Mouse (Mus musculus) frontal cortex, adult (tissue): ENCODE results near the gene Guca2a.

Source experiments
- ATAC-seq: cut with Nextera tagmentation; 2 replicates; pipeline ENCODE4 v1.9.2; 2017; ENCODE audit warnings: mild to moderate bottlenecking, moderate library complexity, mixed read lengths; ENCODE audit not compliant: low TSS enrichment

Guca2a gene

DNA sequence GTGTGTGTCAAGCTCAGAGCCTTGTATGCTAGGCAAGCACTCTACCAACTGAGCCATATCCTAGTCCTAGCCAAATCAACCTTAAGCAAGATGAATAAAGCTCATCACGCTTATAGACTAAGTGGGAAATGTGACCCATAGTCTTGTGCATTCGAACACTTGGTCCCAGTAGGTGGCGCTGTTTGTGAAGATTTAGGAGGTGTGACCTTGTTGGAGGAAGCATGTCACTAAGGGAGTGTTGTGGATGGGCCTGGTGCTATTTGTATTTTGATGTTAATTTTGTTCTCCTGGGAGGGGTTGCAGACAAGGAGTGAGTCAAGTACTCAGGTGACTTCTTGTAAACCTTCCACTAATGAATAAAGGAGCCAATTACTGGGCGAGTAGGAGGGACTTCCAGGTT lies 5.2 kb downstream of the Guca2a start:
- no peak for ATAC-seq

DNA sequence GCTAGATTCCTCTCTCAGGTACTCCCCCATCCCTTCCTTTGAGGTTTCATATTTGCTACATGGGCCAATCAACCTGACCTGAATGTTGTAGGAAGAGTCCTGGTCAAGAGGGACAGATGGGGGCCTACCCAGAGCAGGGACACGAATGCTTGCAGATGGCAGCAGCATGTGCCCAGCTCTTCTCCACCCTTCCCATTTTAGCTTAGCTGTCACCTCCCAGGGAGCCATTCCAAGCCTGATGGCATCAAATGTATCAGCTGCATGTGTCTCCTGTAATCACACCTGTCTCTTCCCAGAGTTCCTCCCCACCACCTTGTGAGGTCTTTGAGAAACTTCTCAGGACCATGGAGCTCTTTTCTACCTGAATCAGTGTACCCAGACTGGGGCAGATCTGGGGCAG lies 19.5 kb downstream of the Guca2a start:
- ATAC-seq: no peak

DNA sequence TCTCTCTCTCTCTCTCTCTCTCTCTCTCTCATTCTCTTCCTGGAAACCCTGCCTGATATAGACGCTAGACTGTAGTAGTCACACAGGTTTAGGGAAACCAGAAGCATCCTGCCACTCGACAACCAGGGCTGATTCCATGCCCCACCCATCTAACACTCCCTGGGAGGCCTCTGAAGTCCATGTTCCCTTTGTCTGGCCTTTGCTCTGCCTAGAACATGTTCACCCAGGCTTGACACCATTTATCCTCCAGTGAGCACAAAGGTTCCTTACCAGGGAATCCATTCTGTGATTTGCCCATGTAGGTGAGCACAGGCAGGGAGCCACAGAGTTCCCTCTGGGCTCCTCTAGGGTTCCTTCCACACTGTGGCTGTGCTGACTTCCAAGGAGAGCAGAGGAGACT lies 20.7 kb downstream of the Guca2a start:
- ATAC-seq: no peak

DNA sequence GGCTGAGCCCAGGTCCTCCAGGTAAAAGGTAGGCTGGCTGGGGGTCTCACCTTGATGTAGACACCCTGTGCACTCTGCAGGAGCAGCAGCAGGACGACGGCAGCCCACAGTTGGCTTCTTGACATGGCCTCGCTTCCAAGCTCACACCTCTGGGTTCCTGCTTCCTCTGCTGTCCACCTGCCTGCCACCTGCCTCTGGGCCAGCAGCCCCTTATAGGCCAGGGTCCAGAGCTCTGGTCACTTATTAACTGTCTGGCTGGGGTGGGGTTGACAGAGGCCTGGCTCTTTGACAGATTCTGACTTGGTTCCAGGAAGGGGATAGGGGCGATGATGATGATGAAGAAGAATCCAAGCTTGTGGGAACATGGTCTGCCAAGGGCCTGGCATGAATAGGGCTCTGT lies 21.2 kb downstream of the Guca2a start, which contains the start of gene Guca2b:
Gene Guca2b, minus strand, starts transcription at position 224 of the 400 bp plus-strand sequence.
- ATAC-seq: no peak

DNA sequence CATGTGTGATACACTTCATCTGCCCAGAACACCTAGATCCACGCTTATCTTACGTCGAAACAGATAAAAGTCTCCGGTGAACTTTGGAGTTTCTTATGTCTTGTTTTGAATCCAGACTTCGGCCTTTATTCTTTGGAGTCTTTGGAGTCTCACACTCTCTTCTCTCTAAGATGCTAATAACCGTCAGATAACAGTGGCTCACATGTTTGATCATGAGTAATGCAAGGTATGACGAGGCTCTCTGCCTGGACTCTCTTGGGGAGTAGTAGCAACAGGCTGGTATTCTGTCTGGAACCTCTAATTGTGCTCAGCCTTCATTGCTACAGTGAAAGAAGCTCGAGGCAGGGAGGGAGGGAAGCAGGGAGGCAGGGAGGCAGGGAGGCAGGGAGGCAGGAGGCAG lies 22.5 kb downstream of the Guca2a start:
- ATAC-seq: no peak

DNA sequence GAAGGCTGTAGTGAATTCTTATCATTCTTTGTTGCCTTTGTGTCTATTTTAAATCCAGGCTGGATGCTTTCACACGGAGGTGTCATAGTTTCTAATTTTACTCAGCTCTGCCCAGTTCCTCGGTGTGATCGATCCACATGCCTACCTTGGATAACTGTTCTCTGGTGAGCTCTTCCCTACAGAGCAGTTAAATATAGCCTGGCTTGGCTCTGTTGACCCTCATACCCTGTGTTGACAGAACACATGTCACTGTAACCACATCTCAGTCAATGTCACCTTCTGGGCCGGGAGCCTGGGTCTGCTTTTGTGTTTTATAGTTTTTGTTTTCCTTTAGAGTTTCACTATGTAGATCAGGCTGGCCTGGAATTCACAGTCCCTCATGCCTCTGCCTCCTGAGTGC lies 24.6 kb downstream of the Guca2a start:
- 0 out of 2 replicates have a peak, but pooled peaks have one; percentile 52 for ATAC-seq

DNA sequence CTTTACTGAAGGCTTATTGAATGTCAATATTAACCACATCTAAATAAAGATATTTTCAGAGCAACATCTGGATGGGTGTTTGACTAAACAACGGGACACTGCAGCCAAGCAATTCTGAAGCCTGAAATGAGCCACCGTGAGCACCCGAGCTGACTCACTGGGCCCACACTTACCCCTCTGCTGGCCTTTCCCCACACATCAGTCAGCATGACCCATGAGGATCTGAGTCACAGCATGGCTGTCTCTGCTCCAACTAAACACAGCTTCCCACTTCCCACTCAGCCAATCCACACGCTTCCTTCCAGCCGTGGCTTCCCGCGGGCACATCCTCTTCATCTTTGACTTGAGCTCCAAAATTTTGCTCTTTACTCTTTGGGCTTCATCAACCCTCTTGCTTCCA lies 25.5 kb downstream of the Guca2a start:
- peak; percentile 69; the same call in 1 of the 2 replicates for ATAC-seq

DNA sequence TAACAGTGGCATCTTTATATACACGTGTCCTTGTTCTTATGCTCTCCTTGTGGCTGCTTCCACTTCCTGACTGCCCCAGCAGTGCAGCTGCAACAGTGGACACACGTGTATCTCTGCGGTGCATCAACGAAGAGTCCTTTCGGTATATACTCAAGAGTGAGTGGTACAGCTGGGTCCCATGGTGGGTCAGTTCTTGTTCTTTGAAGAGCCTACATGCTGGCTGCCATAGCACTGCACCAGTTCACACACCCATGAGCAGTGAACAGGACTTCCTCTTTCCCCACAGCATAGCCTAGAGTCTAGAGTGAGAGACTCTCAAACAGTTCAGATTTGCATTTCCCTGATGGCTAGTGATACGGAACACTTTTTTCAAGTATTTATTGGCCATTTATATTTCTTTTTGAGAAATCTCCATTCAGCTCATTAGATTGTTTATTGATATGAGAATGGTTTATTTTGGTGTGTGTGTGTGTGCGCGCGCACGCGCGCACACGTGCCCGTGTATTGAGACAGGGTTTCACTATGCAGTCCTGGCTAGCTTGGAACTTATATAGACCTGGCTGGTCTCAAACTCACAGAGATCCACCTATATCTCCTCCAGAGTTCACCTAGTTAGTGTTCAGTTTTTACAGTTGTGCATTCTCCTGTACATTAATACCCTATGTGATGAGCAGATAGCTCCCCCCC lies 26.0 kb downstream of the Guca2a start:
- ATAC-seq: 0 out of 2 replicates have a peak, but pooled peaks have one; percentile 2

DNA sequence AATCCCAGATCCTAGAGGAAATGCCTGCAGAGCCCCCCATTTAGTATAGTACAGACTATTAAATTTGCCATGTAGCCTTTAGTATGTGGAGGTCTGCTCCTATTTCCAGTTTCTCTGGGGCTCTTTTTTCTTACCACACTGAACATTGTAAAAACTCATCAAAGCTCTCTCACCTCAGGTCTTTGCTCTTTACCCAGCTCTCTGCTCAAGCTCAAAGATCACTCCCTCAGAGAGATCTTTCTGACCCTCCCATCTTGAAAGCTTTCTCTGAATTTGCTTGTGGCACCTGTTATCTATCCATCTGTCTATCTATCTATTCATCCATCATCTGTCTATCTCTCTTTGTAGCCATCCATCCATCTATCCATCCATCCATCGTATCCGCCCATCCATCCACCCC lies 27.7 kb downstream of the Guca2a start:
- ATAC-seq: no peak

DNA sequence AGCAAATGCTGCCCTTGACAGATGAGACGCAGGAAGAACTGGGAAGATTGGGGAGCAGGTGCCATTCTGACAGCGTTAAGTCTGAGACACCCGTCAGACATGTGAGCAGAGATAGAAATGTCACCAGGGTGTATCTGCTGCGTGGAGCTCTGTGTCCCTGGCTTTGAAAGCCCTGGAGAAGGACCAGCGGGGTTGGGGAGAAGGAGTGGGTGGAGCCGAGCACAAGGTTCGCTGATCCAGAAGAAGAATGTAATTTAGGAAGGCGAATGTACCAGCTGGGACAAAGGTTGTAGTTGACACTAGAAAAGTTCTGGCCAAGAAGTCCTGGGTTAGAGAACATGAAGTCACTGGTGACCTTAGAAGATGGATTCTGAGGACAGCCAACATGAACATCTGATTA lies 28.6 kb downstream of the Guca2a start:
- no peak for ATAC-seq

DNA sequence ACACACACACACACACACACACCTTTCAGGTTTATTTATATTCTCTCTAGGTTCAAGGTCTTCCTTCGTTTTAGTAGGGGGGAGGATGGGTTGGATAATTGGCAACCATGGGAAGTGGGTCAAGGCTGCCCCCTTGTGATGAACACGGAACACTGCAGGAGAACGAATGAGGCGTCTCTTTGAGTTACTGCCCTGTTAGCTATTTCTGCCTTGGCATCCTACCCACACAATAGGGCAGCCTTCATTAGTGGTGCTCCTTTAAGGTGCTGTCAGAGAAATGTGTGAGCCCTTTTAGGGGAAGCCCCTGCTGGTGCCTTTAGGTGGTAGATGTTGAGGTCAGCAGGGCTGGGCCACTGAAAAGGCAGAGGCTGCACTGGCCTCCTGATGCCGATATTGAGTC lies 29.9 kb downstream of the Guca2a start:
- peak; percentile 35; the same call in 1 of the 2 replicates for ATAC-seq

DNA sequence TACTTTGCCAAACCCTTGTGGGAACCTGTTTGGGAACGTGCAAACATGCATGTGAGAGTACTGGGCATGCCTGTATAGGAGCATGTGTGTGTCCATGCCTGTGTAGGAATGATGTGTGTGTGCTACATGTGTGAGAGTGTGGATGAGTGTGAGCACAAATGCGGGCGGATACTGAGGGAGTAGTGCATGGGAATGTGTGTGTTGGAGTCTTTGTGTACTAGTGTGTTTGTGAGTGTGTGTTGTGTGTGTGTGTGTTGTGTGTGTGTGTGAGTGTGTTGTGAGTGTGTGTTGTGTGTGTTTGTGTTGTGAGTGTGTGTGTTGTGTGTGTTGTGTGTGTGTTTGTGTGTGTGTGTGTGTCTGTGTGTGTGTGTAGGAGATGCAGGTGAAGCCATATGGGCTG lies 30.7 kb downstream of the Guca2a start:
- no peak for ATAC-seq

DNA sequence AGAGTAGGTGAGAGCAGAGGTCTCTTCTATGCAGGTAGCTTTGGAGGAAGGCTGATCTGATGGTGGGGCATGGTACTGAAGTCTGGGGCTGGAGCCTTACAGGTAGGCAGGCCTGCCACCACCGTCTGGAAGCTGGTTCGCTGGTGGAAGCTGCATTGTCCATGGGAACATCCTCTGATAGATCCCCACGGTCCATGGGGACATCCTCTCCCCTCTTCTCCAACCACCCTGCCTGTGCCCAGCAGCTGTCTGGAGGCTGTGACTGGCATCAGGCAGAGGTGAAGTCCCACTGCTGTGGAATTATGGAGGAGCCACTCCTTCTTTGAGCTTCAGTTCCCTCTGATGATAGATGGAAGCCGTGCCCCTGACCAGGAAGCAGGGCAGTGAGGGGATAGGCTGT lies 31.1 kb downstream of the Guca2a start:
- no peak for ATAC-seq

DNA sequence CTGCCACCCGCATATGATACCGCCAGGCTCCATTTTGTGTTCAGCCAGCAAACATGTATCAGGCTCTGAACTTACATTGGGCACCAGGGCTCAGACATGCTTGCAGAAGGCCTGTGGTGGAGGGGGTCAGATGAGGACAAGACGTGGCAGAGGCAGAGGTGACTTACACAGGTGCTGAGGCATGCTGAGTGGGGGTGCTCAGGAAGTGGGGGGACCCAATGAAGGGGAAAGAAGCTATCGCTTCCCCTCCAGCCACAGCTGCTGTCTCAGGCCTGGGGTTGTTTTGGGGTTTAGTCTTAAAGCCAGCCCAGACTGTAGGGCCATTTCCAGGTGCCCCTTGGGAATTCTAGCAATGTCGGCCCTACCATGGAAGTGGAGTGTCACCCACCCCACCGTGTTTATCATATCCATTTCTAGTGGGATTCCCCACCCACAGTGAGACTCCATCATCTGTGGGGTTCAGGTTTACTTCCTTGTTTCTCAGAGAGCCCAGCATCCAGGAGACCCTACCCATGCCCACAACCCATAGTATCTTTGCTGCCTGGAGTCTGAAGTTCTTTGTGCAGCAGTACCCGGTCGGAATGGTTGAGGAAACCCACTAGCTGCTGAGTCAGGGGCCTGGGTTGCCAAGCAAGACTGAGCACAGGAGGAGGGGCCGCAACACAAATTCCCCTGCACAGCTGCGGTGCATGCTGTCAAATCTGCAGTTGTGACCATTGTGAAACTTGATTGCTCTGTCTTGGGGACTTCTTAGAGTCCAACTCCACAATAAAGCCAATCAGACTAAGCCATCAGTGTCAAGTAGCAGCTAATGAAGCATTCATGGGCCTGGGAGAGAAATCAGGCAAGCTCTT lies 32.1 kb downstream of the Guca2a start:
- peak; percentile 21; the same call in 1 of the 2 replicates for ATAC-seq

DNA sequence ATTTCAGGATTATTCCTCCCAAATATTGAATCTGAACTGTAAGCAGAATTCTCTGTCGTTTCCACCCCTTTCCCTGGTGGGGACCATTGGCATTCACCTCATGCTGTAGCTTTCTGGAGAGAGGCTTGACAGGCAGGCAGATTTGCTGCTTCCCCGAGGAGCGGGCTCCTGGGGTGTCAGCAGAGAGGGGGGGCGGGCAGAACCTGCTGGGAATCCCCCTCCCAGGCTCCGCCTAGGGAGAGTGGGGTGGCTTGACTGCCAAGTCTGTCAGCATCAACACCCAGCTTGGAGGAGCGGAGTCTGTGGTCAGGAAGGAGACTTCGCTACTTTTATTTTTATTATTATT lies 32.7 kb downstream of the Guca2a start:
- peak; percentile 43; the same call in 1 of the 2 replicates for ATAC-seq

DNA sequence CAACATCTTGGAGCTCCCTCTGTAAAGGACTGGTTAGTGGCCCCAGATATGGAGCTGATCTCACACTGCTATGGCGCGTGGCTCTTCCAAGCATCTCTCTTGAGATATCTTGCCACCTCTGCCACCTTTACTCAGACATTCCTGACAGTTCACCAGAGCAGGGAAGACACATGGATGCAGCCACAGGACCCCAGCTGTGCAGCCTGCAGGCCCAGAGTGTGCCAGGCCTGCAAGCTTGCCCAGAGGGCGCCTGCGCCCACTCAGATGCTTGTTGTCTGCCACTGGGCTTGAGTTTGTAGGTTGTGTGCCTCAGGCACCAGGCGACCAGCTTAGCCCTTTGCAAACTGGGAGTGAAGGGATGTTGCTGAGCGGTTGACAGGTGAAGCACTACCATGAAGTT lies 33.2 kb downstream of the Guca2a start:
- ATAC-seq: no peak

DNA sequence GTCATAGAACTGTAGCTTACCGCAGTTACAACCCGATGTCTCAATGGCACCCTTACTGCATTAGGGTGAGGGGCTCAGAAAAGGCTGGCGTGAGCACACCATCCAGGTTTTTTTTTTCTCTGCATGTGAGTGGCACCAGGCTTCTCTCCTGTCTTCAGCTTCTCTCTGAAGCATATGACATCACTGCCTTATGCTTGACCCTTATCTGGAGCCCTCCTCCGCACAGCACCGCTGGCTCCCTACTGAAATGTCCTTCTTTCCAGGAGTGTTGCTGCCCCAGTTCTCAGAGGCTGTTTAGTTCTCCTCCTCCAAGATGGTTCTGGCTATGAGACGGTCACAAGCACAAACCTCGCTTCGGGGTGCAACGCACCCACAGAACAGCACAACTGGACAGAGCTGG lies 33.7 kb downstream of the Guca2a start:
- no peak for ATAC-seq

DNA sequence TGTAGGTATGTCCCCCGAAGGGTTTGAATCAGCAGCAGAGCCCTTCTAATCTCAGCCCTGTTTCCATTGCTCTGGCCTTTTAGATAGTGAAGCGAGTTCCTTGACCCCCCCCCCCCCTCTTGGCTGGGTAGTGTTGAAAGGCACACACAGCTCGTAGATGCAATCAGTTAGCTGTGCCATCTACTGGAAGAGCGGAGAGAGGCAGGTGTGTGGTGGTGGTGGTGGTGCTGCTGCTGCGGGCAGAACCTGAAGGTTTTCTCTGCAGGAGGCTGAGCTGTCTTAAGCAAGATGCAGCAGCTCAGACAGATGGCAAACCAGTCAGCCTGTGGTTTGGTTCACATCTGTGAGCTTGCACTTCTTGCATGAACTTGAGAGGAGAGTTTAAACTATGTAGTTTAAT lies 35.2 kb downstream of the Guca2a start:
- peak; percentile 80 for ATAC-seq

DNA sequence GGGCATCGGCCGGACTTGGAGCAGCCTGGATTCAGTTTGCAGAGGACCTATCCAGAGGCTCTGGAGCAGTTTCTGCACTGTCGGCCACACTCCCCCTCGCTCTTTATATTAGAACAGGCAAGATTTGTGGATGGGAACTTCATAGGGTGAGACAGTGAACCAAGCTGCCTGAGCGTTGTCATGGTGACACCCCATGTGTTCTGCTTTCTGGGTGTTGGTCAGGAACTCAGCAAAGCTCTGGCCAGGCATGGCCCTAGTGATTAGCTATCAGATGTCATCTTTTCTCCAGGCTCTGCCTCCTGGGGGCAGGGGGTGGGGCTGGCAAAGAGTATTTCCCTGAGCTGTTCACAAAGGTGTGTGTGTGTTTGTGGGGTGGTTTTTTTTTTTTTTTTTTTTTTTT lies 45.1 kb downstream of the Guca2a start:
- ATAC-seq: no peak

DNA sequence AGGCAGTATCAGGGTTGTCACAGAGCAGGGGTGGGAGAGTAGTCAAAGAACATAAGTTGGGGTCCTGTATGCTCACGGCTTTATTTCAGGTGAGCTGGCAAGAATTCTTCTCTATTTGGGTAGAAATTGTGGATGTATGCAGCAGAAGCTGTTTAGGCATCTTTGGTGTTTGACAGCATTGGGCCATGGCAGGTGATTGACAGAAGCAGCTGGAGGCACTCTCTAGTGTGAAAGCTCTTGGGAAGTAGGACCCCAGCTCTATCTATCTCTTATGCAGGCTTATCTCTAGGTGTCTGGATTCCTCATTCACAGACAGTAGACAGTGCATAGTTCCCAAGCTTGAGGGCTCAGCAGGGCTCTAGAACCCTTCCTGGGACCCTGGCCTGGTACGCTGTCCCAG lies 48.2 kb downstream of the Guca2a start:
- no peak for ATAC-seq
